Mouse (Mus musculus) limb, embryonic 11.5 days (tissue): ENCODE measurements around the gene Rgs3. TPM values are rescaled to one million over a fixed set of nuclear protein-coding genes. Genes with fewer than 3 reads are reported as not detected.

Experiments
- ATAC-seq: fragments of 200-750 bp; cut with Nextera tagmentation; 2 replicates; pipeline ENCODE4 v1.8.0; 2017; ENCODE audit warnings: low read depth; ENCODE audit not compliant: insufficient number of reproducible peaks, low FRiP score, low TSS enrichment
- DNase-seq: peaks from one replicate; pipeline ENCODE4 v3.0.0-alpha.2; 2015; ENCODE audit warnings: low spot score
- H3K27ac ChIP-seq: fragments of 300-500 bp; sonication (generic); replicated peaks from 2 replicates; pipeline ENCODE4 v1.5.1; 2014; ENCODE audit warnings: low read depth, mild to moderate bottlenecking, low read length
- H3K27me3 ChIP-seq: fragments of 300-500 bp; sonication (generic); 2 replicates; pipeline ENCODE4 v1.6.1; 2014; ENCODE audit warnings: mild to moderate bottlenecking, low read length, mixed read lengths; ENCODE audit not compliant: control insufficient read depth, insufficient read depth
- H3K36me3 ChIP-seq: fragments of 300-500 bp; sonication (generic); 2 replicates; pipeline ENCODE4 v1.6.1; 2014; ENCODE audit warnings: mild to moderate bottlenecking, low read length, moderate library complexity, mixed read lengths; ENCODE audit not compliant: control insufficient read depth, insufficient read depth
- H3K4me1 ChIP-seq: fragments of 300-500 bp; sonication (generic); 2 replicates; pipeline ENCODE4 v1.6.1; 2014; ENCODE audit warnings: low read length, mixed read lengths; ENCODE audit not compliant: control insufficient read depth, insufficient read depth
- H3K4me2 ChIP-seq: fragments of 300-500 bp; sonication (generic); 2 replicates; pipeline ENCODE4 v1.6.1; 2014; ENCODE audit warnings: low read depth, mild to moderate bottlenecking, moderate library complexity; ENCODE audit not compliant: severe bottlenecking
- H3K4me3 ChIP-seq: fragments of 300-500 bp; sonication (generic); 2 replicates; pipeline ENCODE4 v1.5.1; 2014; ENCODE audit warnings: low read depth, low read length
- H3K9ac ChIP-seq: fragments of 300-500 bp; sonication (generic); 2 replicates; pipeline ENCODE4 v1.6.1; 2014; ENCODE audit warnings: mild to moderate bottlenecking, low read length
- H3K9me3 ChIP-seq: fragments of 300-500 bp; sonication (generic); 2 replicates; pipeline ENCODE4 v1.6.1; 2016; ENCODE audit warnings: low read length; ENCODE audit not compliant: control insufficient read depth
- WGBS: fragments of 180-500 bp; shearing (Covaris S2); extraction: QIAGEN DNeasy Blood & Tissue Kit; methylation state at CpG from one replicate; pipeline ENCODE4 v1.1.7; 2014; 5-methylcytosine and 5-hydroxymethylcytosine counted together
- polyA plus RNA-seq: library from polyadenylated mRNA; unstranded; fragments of >200 nt; fragmentation: Nextera tagmentation; extraction: Ambion mirVana; gene quantifications from 2 replicates; pipeline ENCODE4 v1.2.1, GENCODE M21; 2014

Rgs3 gene
- polyA plus RNA-seq, 1 experiment from 2014 or later = 22.9 TPM

GRCm38 (mm10) chr4:62681467-62681866, 121.8 kb downstream of the Rgs3 start:
- Histone ChIP-seq H3K4me1 (peaks cover 24% of the 10 kb centered on the region), H3K36me3 (no peaks in the 10 kb centered on the region; the same call in 1 of the 2 replicates), H3K9ac (no peak overlapping the region), H3K9me3 (no peaks in the 10 kb centered on the region; the same call in 1 of the 2 replicates), H3K27ac (no peak overlapping the region), H3K27me3 (no peaks in the 10 kb centered on the region), H3K4me2 (no peak overlapping the region), H3K4me3 (no peak overlapping the region)
- DNase-seq (no peak), ATAC-seq (no peak)
- WGBS = 80% methylated on average over 11 of the region's 11 CpGs

GRCm38 (mm10) chr4:62682371-62682770, 122.7 kb downstream of the Rgs3 start:
- 88% methylated on average over 8 of the region's 8 CpGs for WGBS
- no peak for ATAC-seq

GRCm38 (mm10) chr4:62683148-62683547, 123.5 kb downstream of the Rgs3 start:
- no peak for ATAC-seq
- H3K4me2 ChIP-seq = no peak overlapping the region
- peaks cover 14% of the 10 kb centered on the region for H3K4me1 ChIP-seq
- H3K4me3 ChIP-seq = no peak overlapping the region
- H3K9ac ChIP-seq = peak overlapping the region; percentile 12; the same call in 1 of the 2 replicates
- no peak overlapping the region for H3K27ac ChIP-seq
- no peaks in the 10 kb centered on the region; the same call in 1 of the 2 replicates for H3K36me3 ChIP-seq
- H3K27me3 ChIP-seq = no peaks in the 10 kb centered on the region
- WGBS = 92% methylated on average over 6 of the region's 6 CpGs
- H3K9me3 ChIP-seq = no peaks in the 10 kb centered on the region; the same call in 1 of the 2 replicates
- no peak for DNase-seq

More at GRCm38 (mm10) chr4:62682371-62682770, 122.7 kb downstream of the Rgs3 start:
- Histone ChIP-seq H3K9me3 (no peaks in the 10 kb centered on the region; the same call in 1 of the 2 replicates), H3K27me3 (no peaks in the 10 kb centered on the region), H3K27ac (no peak overlapping the region), H3K4me2 (no peak overlapping the region), H3K9ac (no peak overlapping the region), H3K4me3 (no peak overlapping the region), H3K36me3 (no peaks in the 10 kb centered on the region; the same call in 1 of the 2 replicates), H3K4me1 (peaks cover 16% of the 10 kb centered on the region)
- DNase-seq = no peak

GRCm38 (mm10) chr4:62684351-62684750, 124.7 kb downstream of the Rgs3 start:
- H3K27ac ChIP-seq = no peak overlapping the region
- no peak overlapping the region for H3K4me3 ChIP-seq
- no peak overlapping the region for H3K9ac ChIP-seq
- H3K27me3 ChIP-seq = no peaks in the 10 kb centered on the region
- no peaks in the 10 kb centered on the region; the same call in 1 of the 2 replicates for H3K9me3 ChIP-seq
- H3K36me3 ChIP-seq = no peaks in the 10 kb centered on the region; the same call in 1 of the 2 replicates
- no peak for ATAC-seq
- peaks cover 14% of the 10 kb centered on the region for H3K4me1 ChIP-seq
- no peak overlapping the region for H3K4me2 ChIP-seq
- 96% methylated on average over 3 of the region's 3 CpGs for WGBS
- no peak for DNase-seq

GRCm38 (mm10) chr4:62685268-62685667, 125.6 kb downstream of the Rgs3 start:
- 50% methylated on average over 10 of the region's 10 CpGs for WGBS
- Histone ChIP-seq H3K4me1 (peaks cover 14% of the 10 kb centered on the region), H3K27ac (0 out of 2 replicates have a peak overlapping the region, but pooled peaks have one; percentile 10)

GRCm38 (mm10) chr4:62686769-62687168, 127.1 kb downstream of the Rgs3 start:
- 74% methylated on average over 1 of the region's 1 CpGs for WGBS

More at GRCm38 (mm10) chr4:62685268-62685667, 125.6 kb downstream of the Rgs3 start:
- Histone ChIP-seq H3K4me2 (no peak overlapping the region), H3K27me3 (no peaks in the 10 kb centered on the region), H3K4me3 (no peak overlapping the region), H3K9ac (no peak overlapping the region), H3K36me3 (no peaks in the 10 kb centered on the region; the same call in 1 of the 2 replicates), H3K9me3 (no peaks in the 10 kb centered on the region; the same call in 1 of the 2 replicates)
- DNase-seq = peak; percentile 34
- no peak for ATAC-seq

GRCm38 (mm10) chr4:62688142-62688541, 128.5 kb downstream of the Rgs3 start:
- no peak overlapping the region for H3K4me3 ChIP-seq
- H3K4me2 ChIP-seq = no peak overlapping the region
- H3K4me1 ChIP-seq = peaks cover 14% of the 10 kb centered on the region
- ATAC-seq (no peak), DNase-seq (no peak)
- no peak overlapping the region for H3K27ac ChIP-seq
- H3K9me3 ChIP-seq = no peaks in the 10 kb centered on the region
- H3K27me3 ChIP-seq = no peaks in the 10 kb centered on the region
- H3K9ac ChIP-seq = no peak overlapping the region
- no peaks in the 10 kb centered on the region; the same call in 1 of the 2 replicates for H3K36me3 ChIP-seq
- 78% methylated on average over 5 of the region's 5 CpGs for WGBS

More at GRCm38 (mm10) chr4:62686769-62687168, 127.1 kb downstream of the Rgs3 start:
- H3K27ac ChIP-seq = no peak overlapping the region
- no peaks in the 10 kb centered on the region for H3K27me3 ChIP-seq
- H3K4me3 ChIP-seq = no peak overlapping the region
- no peaks in the 10 kb centered on the region; the same call in 1 of the 2 replicates for H3K9me3 ChIP-seq
- DNase-seq = no peak
- H3K4me2 ChIP-seq = no peak overlapping the region
- no peak for ATAC-seq
- H3K9ac ChIP-seq = no peak overlapping the region
- no peaks in the 10 kb centered on the region; the same call in 1 of the 2 replicates for H3K36me3 ChIP-seq
- peaks cover 14% of the 10 kb centered on the region for H3K4me1 ChIP-seq

GRCm38 (mm10) chr4:62690997-62691396, 131.3 kb downstream of the Rgs3 start:
- no peak for DNase-seq
- no peak overlapping the region for H3K4me2 ChIP-seq
- WGBS = 87% methylated on average over 4 of the region's 4 CpGs
- no peak for ATAC-seq
- no peak overlapping the region for H3K4me3 ChIP-seq
- H3K9me3 ChIP-seq = no peaks in the 10 kb centered on the region
- no peak overlapping the region for H3K27ac ChIP-seq
- peaks cover 3% of the 10 kb centered on the region; the same call in 1 of the 2 replicates for H3K36me3 ChIP-seq
- H3K4me1 ChIP-seq = 0 out of 2 replicates have a peak, but pooled peaks cover 3% of the 10 kb centered on the region
- no peaks in the 10 kb centered on the region for H3K27me3 ChIP-seq
- H3K9ac ChIP-seq = no peak overlapping the region
